Mouse (Mus musculus): ENCODE measurements at regions not wholly inside any gene's neighbourhood (a gene's known extent, or its start where the extent isn't known, plus 50 kb on each side); places are given as distances from the start of the nearest gene placed in this dataset.
"Not testable (repeated sequence)": the region's sequence is repeated elsewhere in the genome, so short reads cannot be mapped to it uniquely, and the experiment has no call there.

GRCm38 (mm10) chr15:96031085-96031780 lies 240.6 kb downstream of the Ano6 start:
- intact Hi-C loops (cut with DNase I) = no loop called here
- DNase-seq (ENCODE audit: low spot score in 2 of 2) = no peak

DNA sequence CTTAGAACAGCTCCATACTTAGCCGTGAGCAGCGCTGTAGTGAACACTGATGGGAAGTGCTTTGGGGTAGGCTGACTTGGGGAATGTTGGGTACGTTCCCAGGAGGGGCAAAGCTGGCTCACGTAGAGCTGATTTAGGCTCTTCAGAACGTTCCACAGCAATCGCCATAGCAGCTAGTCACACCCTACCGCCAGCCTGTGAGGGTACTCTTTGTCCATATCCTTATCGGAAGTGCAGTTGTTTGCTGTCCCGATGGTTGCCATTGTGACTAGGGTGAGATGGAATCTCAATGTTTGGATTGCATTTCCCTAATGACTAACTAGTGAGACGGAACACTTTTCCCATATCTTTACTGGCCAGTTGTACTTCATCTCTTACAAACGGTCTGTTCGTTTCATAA lies 244.6 kb downstream of the Ano6 start:
- no peak for DNase-seq (ENCODE audit: low spot score in 2 of 2)
- intact Hi-C loops (cut with DNase I) = no loop called here

GRCm38 (mm10) chr15:96045561-96045960 lies 241.8 kb upstream of the Arid2 start:
- intact Hi-C loops (cut with DNase I) = no loop called here
- no peak for DNase-seq (ENCODE audit: low spot score in 2 of 2)

DNA sequence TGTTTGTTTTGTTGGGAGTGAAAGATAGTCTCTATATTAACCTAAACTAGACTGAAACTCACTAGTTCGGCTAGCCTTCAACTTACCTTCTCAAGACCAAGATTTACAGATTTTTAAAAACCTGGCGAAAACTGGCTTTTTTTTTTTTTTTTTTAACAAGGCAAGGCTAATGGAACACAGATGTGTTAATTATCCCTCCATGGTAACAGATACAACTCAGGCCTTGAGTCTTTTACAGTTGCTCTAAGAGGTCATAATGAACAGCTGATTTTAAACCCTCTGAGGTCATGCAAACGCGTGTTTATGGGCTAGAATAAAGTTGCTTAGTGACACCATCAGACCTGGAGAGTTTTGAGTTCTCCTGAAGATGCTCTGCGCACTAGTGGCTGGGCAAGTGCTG lies 240.7 kb upstream of the Arid2 start:
- intact Hi-C loops (cut with DNase I) = no loop called here
- DNase-seq (ENCODE audit: low spot score in 2 of 2) = no peak

DNA sequence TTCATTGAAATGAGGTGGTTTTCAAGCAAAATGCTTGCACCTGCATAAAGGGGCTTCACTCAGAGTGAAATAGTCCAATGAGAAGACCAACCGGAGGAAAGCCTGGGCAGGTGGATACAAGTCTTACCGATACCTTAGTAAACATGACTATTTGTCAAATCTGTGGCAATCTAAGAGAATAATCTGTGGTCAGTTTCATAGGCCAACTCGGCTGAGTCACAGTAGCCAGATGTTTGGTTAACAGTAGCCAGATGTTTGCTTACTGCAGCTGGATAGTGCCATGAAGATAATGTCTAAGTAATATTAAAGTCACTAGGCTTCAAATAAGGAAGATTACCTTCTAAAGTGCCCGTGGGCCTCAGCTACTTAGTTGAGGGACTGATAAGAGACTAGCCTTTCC lies 236.9 kb upstream of the Arid2 start:
- intact Hi-C loops (cut with DNase I) = no loop called here
- DNase-seq (ENCODE audit: low spot score in 2 of 2) = no peak

- intact Hi-C loops (cut with DNase I) = no loop called here
- no peak for DNase-seq (ENCODE audit: low spot score in 2 of 2)
Observed at GRCm38 (mm10) chr15:96052586-96052985, 234.7 kb upstream of the Arid2 start.

GRCm38 (mm10) chr15:96055361-96055760 lies 232.0 kb upstream of the Arid2 start:
- intact Hi-C loops (cut with DNase I) = no loop called here
- DNase-seq (ENCODE audit: low spot score in 2 of 2) = no peak

- intact Hi-C loops (cut with DNase I) = no loop called here
- no peak for DNase-seq (ENCODE audit: low spot score in 2 of 2)
Observed at GRCm38 (mm10) chr15:96055796-96056473, 231.4 kb upstream of the Arid2 start.

- intact Hi-C loops (cut with DNase I) = no loop called here
Observed at GRCm38 (mm10) chr15:96059623-96060022, 227.7 kb upstream of the Arid2 start.

GRCm38 (mm10) chr15:96064499-96065217 lies 222.7 kb upstream of the Arid2 start:
- intact Hi-C loops (cut with DNase I) = no loop called here

More at GRCm38 (mm10) chr15:96059623-96060022, 227.7 kb upstream of the Arid2 start:
- no peak for DNase-seq (ENCODE audit: low spot score in 2 of 2)

DNA sequence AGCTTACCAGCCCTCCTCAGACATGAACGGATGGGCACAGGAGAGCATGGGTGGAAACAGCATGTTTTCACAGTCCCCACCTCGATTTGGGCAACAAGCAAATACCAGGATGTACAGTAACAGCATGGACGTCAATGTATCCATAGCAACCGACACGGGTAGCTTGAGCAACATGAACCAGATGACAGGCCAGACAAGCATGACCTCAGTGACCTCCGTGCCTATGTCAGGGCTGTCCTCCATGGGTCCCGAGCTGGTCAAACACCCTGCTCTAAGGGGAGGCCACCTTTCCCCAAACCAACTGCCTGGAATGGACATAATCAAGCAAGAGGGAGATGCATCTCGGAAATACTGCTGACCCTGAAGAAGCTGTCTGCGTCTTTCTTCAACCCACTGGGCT lies 211.7 kb upstream of the Arid2 start:
- DNase-seq (ENCODE audit: low spot score in 2 of 2) = no peak
- intact Hi-C loops (cut with DNase I) = no loop called here

More at GRCm38 (mm10) chr15:96064499-96065217, 222.7 kb upstream of the Arid2 start:
- DNase-seq (ENCODE audit: low spot score in 2 of 2) = no peak

DNA sequence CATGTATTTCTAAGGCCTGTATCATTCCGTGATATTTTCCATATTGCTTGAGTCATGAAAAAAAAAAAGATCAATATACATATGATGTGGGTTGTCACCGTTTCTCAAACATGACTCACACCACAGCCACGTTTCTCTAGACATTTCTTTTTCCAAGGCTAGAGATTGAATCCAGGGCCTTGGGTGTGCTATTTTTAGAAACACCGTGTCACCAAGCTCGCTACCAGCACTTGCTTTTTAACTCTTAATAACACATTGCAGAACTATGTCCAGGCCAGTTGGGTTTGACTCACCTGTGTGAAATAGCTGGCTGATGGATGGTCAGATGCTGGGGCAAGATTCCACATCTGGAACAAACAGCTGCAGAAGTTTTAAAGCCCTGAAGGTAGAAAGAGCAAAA lies 209.6 kb upstream of the Arid2 start:
- intact Hi-C loops (cut with DNase I) = no loop called here
- DNase-seq (ENCODE audit: low spot score in 2 of 2) = no peak

DNA sequence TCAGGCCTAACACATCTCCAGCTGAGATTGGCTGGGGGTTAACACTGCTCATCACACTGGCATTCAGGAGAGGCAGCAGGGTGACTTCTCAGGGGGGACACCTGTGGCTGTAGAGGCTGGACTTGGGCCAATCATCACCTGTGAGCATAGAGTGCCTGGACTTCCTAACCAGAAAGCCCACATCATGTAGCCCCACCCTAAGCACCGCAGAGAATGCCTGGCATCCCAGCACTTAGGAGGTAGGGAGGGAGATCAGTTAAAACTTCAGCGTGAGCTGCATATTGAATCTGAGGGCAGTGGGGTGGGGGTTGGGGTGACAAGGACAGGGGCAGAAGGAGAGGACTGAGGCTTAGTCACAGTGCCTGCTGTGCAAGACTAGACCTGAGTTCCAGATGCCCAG lies 208.7 kb upstream of the Arid2 start:
- no peak for DNase-seq (ENCODE audit: low spot score in 2 of 2)
- intact Hi-C loops (cut with DNase I) = no loop called here

GRCm38 (mm10) chr15:96089676-96090075 lies 197.6 kb upstream of the Arid2 start:
- intact Hi-C loops (cut with DNase I) = no loop called here
- no peak for DNase-seq (ENCODE audit: low spot score in 2 of 2)

DNA sequence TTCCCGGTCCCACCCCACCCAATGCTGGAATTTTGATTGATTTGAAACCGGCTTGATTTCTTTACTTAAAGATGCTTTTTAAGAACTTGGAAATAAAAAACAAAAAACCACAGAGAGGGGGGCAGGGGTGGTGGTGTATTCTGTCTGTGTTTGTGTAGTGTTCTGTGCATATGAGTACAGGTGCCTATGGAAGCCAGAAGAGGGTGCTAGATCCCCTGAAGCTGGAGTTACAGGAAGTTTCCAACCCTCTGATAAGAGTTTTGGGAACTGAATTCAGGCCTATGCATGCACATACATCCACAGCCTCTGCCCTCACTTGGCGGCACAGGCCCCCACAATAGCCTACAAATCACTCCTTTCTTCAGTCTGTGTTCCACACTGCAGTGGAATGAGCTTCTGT lies 190.9 kb upstream of the Arid2 start:
- DNase-seq (ENCODE audit: low spot score in 2 of 2) = no peak
- intact Hi-C loops (cut with DNase I) = no loop called here

DNA sequence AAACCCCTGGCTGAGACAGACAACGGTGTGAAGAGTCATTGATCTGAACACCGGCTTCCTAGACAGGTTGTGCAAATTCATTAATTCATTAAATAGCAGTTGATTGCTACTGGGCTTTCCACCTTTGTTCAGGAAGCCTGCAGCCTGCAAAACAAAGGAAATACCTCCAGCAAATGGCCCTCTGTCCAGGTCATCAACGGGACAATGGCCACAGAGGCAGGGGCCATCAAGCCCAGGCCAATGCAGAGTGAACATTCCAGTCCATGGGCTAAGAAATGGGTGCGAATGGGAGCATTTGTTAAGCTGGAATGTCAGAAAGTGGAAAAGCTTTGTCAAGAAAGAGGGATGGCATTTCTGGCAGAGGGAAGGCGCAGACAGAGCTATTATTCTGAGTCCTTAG lies 188.5 kb upstream of the Arid2 start:
- no peak for DNase-seq (ENCODE audit: low spot score in 2 of 2)

GRCm38 (mm10) chr15:96099844-96100640 lies 187.3 kb upstream of the Arid2 start:
- DNase-seq (ENCODE audit: low spot score in 2 of 2); intact Hi-C loops (cut with DNase I): not testable (repeated sequence)

More for the DNA sequence above, 188.5 kb upstream of the Arid2 start:
- intact Hi-C loops (cut with DNase I) = no loop called here

DNA sequence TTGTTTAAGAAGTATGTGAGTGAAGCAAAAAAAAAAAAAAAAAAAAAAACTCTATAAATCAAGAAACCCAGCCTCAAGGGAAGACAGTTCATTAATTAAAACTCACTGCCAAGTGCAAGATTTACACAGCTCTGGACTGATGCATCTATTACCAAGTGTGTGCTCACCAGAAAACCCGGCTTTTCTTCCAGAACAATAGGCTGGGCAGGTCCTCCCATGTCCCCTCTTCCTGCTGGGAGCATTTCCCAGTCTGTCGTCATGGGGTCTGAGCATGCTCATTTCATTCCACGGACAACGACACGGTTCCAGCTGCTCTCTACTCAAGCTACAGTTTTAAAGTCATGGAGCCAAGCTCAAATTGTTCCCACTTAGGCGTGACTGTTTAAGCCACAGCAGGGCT lies 183.6 kb upstream of the Arid2 start:
- intact Hi-C loops (cut with DNase I) = no loop called here
- DNase-seq (ENCODE audit: low spot score in 2 of 2) = no peak

DNA sequence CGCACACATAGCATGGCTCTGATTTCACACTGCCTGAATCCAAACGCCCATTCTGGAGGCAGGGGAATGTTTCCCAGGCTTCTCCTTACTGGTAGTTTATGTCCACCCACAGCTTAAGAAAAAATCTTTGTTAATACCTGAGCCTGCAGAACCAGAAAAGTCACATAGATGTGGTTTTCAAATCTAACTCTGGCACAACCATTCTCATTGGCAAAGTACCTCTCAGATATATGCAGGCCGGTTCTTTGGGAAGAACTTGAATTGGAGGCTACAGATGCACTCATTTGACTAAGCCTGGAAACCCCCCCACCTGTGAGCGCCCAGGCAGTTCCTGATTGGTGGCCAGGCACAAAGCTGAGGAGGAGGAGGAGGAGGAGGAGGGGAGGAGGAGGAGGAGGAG lies 179.8 kb upstream of the Arid2 start:
- DNase-seq (ENCODE audit: low spot score in 2 of 2) = no peak
- intact Hi-C loops (cut with DNase I) = no loop called here

- intact Hi-C loops (cut with DNase I) = no loop called here
- no peak for DNase-seq (ENCODE audit: low spot score in 2 of 2)
Observed at GRCm38 (mm10) chr15:96113091-96113490, 174.2 kb upstream of the Arid2 start.

Measured in left cerebral cortex, postnatal 36 days (tissue).